Mouse (Mus musculus) midbrain, embryonic 11.5 days (tissue): ENCODE data around the gene Aim2. TPM values are rescaled to one million over a fixed set of nuclear protein-coding genes. Genes with fewer than 3 reads are reported as not detected.

Experiments
- polyA plus RNA-seq: library from polyadenylated mRNA; unstranded; fragments of >200 nt; fragmentation: Nextera tagmentation; extraction: Ambion mirVana; gene quantifications from 2 replicates; pipeline ENCODE4 v1.2.1, GENCODE M21; 2014

The Aim2 gene
- polyA plus RNA-seq, 1 experiment from 2014 or later: 4.1 TPM

Other genes starting within 250 kb of the Aim2 start
- gene Olfr1408, start 213.5 kb upstream of the Aim2 start, polyA plus RNA-seq: not detected in 2 replicates
- gene Olfr1406, start 160.2 kb upstream of the Aim2 start, polyA plus RNA-seq: not detected in 2 replicates
- gene Olfr218, start 153.1 kb upstream of the Aim2 start, polyA plus RNA-seq: not detected in 2 replicates
- gene Olfr1404, start 138.5 kb upstream of the Aim2 start, polyA plus RNA-seq: not detected in 2 replicates
- gene Fcer1a, start 123.7 kb upstream of the Aim2 start, polyA plus RNA-seq: not detected in 2 replicates
- not detected in 2 replicates for gene Olfr418, start 84.9 kb upstream of the Aim2 start, polyA plus RNA-seq
- gene Mptx2, start 73.1 kb upstream of the Aim2 start, polyA plus RNA-seq: not detected in 2 replicates
- 3.5 and 5.4 TPM in 2 replicates for gene Ackr1, start 17.1 kb upstream of the Aim2 start, polyA plus RNA-seq
- gene Cadm3, start 16.8 kb downstream of the Aim2 start, polyA plus RNA-seq: 19.4 and 22.9 TPM in 2 replicates
- gene Ifi206, start 140.2 kb downstream of the Aim2 start, polyA plus RNA-seq: not detected in 2 replicates
- not detected in 2 replicates for gene Ifi214, start 185.1 kb downstream of the Aim2 start, polyA plus RNA-seq
- gene Ifi213, start 248.4 kb downstream of the Aim2 start, polyA plus RNA-seq: not detected in 2 replicates